Mouse (Mus musculus): Measurements from ENCODE around the gene Fam107b. TPM values are rescaled to one million over a fixed set of nuclear protein-coding genes. Genes with fewer than 3 reads are reported as not detected.
"Not testable (repeated sequence)": the region's sequence is repeated elsewhere in the genome, so short reads cannot be mapped to it uniquely, and the experiment has no call there.

Fam107b gene
- polyA plus RNA-seq, 1 experiment from 2014 or later, result 37.8 TPM

- no peak for DNase-seq (ENCODE audit: low spot score)
- 75% methylated on average over 6 of the region's 6 CpGs for WGBS
- H3K4me3 ChIP-seq, result no peak overlapping the region
Observed at GRCm38 (mm10) chr2:3683751-3684229, 113.5 kb downstream of the Fam107b start.

GRCm38 (mm10) chr2:3690221-3690620, 119.9 kb downstream of the Fam107b start:
- H3K27ac ChIP-seq, result no peak overlapping the region
- no peak overlapping the region for H3K4me3 ChIP-seq
- no peaks in the 10 kb centered on the region for H3K36me3 ChIP-seq
- H3K27me3 ChIP-seq (ENCODE audit: insufficient read depth, poor library complexity, severe bottlenecking), result no peaks in the 10 kb centered on the region; the same call in 1 of the 2 replicates
- 66% methylated on average over 4 of the region's 4 CpGs for WGBS
- H3K4me1 ChIP-seq, result no peaks in the 10 kb centered on the region
- no peaks in the 10 kb centered on the region for H3K9me3 ChIP-seq
- no peak for DNase-seq (ENCODE audit: low spot score)

More at GRCm38 (mm10) chr2:3683751-3684229, 113.5 kb downstream of the Fam107b start:
- H3K9me3 ChIP-seq, result no peaks in the 10 kb centered on the region
- H3K27ac ChIP-seq, result no peak overlapping the region
- H3K4me1 ChIP-seq, result 0 out of 2 replicates have a peak, but pooled peaks cover 4% of the 10 kb centered on the region
- H3K36me3 ChIP-seq, result no peaks in the 10 kb centered on the region
- no peaks in the 10 kb centered on the region; the same call in 1 of the 2 replicates for H3K27me3 ChIP-seq (ENCODE audit: insufficient read depth, poor library complexity, severe bottlenecking)

DNA sequence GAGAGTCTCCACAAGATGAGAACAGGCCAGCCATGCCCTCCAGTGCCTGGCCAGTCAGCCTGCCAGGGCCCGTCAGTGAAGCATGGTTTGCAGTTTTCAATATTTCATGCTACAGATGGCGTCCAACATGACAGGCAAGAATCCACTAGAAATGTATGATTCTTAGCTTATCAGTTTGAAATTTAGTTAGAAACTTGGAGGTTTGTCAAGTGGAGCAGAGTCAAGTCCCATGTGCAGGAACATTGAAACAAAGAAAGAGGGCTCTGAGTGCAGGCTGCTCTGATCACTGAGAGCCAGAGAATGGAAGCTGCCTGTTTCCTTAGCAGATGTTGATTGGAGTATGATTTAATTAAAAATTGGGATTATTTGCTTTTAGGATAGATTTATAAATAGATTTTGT, 122.5 kb downstream of the Fam107b start:
- Histone ChIP-seq H3K4me1 (no peaks in the 10 kb centered on the region), H3K27me3 (ENCODE audit: insufficient read depth, poor library complexity, severe bottlenecking) (no peaks in the 10 kb centered on the region), H3K4me3 (no peak overlapping the region), H3K9me3 (no peaks in the 10 kb centered on the region), H3K36me3 (no peaks in the 10 kb centered on the region), H3K27ac (no peak overlapping the region)
- no peak for DNase-seq (ENCODE audit: low spot score)
- 78% methylated on average over 2 of the region's 2 CpGs for WGBS

DNA sequence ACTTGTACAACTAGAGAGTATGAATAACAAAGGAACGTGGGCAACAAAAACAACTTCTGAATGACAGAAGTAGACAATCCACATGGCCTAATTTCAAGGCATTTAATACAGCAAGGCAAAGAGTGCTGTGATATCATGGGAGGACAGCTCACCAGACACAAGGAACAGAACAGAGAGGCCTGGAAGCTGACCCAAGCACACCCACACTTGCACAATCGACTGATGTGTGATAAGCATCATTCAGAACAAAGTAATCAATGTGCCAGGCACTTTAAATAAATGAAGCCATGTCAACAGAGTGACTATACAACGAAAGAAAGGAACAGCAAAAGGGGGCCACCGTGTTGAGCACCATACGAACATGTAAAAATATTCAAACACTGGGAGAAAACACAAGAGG, 125.6 kb downstream of the Fam107b start:
- H3K27me3 ChIP-seq (ENCODE audit: insufficient read depth, poor library complexity, severe bottlenecking), result no peaks in the 10 kb centered on the region
- H3K9me3 ChIP-seq, result no peaks in the 10 kb centered on the region
- H3K4me3 ChIP-seq, result no peak overlapping the region
- H3K4me1 ChIP-seq, result no peaks in the 10 kb centered on the region
- DNase-seq (ENCODE audit: low spot score), result no peak
- H3K36me3 ChIP-seq, result no peaks in the 10 kb centered on the region
- WGBS, result 69% methylated on average over 5 of the region's 5 CpGs
- H3K27ac ChIP-seq, result no peak overlapping the region

- no peak for DNase-seq (ENCODE audit: low spot score)
- Histone ChIP-seq H3K27me3 (ENCODE audit: insufficient read depth, poor library complexity, severe bottlenecking) (no peaks in the 10 kb centered on the region), H3K27ac (no peak overlapping the region), H3K4me1 (no peaks in the 10 kb centered on the region), H3K9me3 (no peaks in the 10 kb centered on the region), H3K4me3 (no peak overlapping the region), H3K36me3 (no peaks in the 10 kb centered on the region)
- 73% methylated on average over 1 of the region's 1 CpGs for WGBS
Observed at GRCm38 (mm10) chr2:3700368-3700767, 130.1 kb downstream of the Fam107b start.

GRCm38 (mm10) chr2:3702640-3703190, 132.4 kb downstream of the Fam107b start:
- 82% methylated on average over 7 of the region's 7 CpGs for WGBS

GRCm38 (mm10) chr2:3703806-3704205, 133.5 kb downstream of the Fam107b start:
- 74% methylated on average over 2 of the region's 2 CpGs for WGBS
- H3K4me3 ChIP-seq, result no peak overlapping the region
- no peaks in the 10 kb centered on the region for H3K9me3 ChIP-seq
- no peaks in the 10 kb centered on the region for H3K27me3 ChIP-seq (ENCODE audit: insufficient read depth, poor library complexity, severe bottlenecking)
- no peaks in the 10 kb centered on the region for H3K36me3 ChIP-seq
- no peak overlapping the region for H3K27ac ChIP-seq
- DNase-seq (ENCODE audit: low spot score), result no peak
- H3K4me1 ChIP-seq, result no peaks in the 10 kb centered on the region

More at GRCm38 (mm10) chr2:3702640-3703190, 132.4 kb downstream of the Fam107b start:
- Histone ChIP-seq H3K4me1 (no peaks in the 10 kb centered on the region), H3K27ac (no peak overlapping the region), H3K9me3 (no peaks in the 10 kb centered on the region), H3K27me3 (ENCODE audit: insufficient read depth, poor library complexity, severe bottlenecking) (no peaks in the 10 kb centered on the region), H3K36me3 (no peaks in the 10 kb centered on the region), H3K4me3 (no peak overlapping the region)
- DNase-seq (ENCODE audit: low spot score), result no peak

DNA sequence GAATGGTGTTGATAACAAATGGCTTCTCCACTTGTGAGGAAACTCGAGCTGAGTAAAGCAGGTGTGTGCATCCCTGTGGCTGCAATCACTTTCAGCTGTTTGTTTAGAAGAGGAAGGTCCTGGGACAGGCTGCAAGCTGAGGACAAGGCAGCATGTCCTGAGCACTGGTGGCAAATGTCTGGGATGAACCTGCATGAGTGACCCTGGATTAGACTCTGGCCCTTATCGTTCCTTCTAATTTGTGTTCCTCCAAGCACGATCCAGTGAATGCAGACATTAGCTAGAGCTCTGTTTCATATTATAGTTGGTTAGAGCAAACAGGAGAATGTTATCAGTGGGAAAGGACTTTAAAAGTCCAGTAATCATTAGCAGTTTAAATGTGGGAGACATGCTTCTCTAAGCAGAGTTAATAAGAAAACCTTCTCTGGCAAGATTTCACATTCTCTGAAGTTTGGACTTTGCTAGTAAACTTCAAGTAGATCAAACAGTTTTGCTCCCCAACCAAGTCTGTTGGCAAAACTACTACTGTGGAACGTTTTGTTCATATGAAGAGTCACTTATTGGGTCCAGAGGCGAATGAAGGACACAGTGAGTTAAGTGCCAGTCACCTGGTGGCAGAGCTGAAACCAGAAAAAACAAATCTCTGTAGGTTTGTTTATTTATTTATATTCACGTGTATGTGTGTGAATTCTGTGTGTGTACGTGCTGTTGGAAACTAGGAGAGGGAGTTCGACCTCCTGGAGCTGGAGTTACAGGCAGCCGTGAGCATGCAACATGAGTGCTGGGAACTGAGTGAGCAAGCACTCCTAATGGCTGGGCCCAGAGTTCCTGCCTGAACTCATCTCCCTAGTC, 134.2 kb downstream of the Fam107b start:
- Histone ChIP-seq H3K36me3 (no peaks in the 10 kb centered on the region), H3K9me3 (no peaks in the 10 kb centered on the region), H3K4me3 (no peak overlapping the region), H3K27ac (no peak overlapping the region), H3K27me3 (ENCODE audit: insufficient read depth, poor library complexity, severe bottlenecking) (no peaks in the 10 kb centered on the region), H3K4me1 (no peaks in the 10 kb centered on the region)
- no peak for DNase-seq (ENCODE audit: low spot score)
- WGBS, result 65% methylated on average over 9 of the region's 9 CpGs

- not testable (repeated sequence) for H3K36me3 ChIP-seq; H3K4me3 ChIP-seq; H3K4me1 ChIP-seq; H3K9me3 ChIP-seq; H3K27ac ChIP-seq; H3K27me3 ChIP-seq (ENCODE audit: insufficient read depth, poor library complexity, severe bottlenecking); DNase-seq (ENCODE audit: low spot score)
- 59% methylated on average over 3 of the region's 3 CpGs for whole genome bisulfite sequencing
Observed at GRCm38 (mm10) chr2:3705283-3705682, 135.0 kb downstream of the Fam107b start.

- Histone ChIP-seq H3K27me3 (ENCODE audit: insufficient read depth, poor library complexity, severe bottlenecking) (peaks cover 13% of the 10 kb centered on the region; the same call in 1 of the 2 replicates), H3K36me3 (no peaks in the 10 kb centered on the region), H3K4me3 (no peak overlapping the region), H3K27ac (no peak overlapping the region), H3K9me3 (no peaks in the 10 kb centered on the region), H3K4me1 (no peaks in the 10 kb centered on the region)
- no peak for DNase-seq (ENCODE audit: low spot score)
- 82% methylated on average over 1 of the region's 1 CpGs for WGBS
Observed at GRCm38 (mm10) chr2:3707236-3707635, 136.9 kb downstream of the Fam107b start.

GRCm38 (mm10) chr2:3708621-3709020, 138.3 kb downstream of the Fam107b start:
- 83% methylated on average over 4 of the region's 4 CpGs for WGBS
- no peaks in the 10 kb centered on the region for H3K9me3 ChIP-seq
- DNase-seq (ENCODE audit: low spot score), result no peak
- H3K27ac ChIP-seq, result no peak overlapping the region
- peaks cover 13% of the 10 kb centered on the region; the same call in 1 of the 2 replicates for H3K27me3 ChIP-seq (ENCODE audit: insufficient read depth, poor library complexity, severe bottlenecking)
- no peaks in the 10 kb centered on the region for H3K36me3 ChIP-seq
- no peaks in the 10 kb centered on the region for H3K4me1 ChIP-seq
- H3K4me3 ChIP-seq, result no peak overlapping the region

GRCm38 (mm10) chr2:3709882-3710281, 139.6 kb downstream of the Fam107b start:
- Histone ChIP-seq H3K4me3 (no peak overlapping the region), H3K4me1 (no peaks in the 10 kb centered on the region; the same call in 1 of the 2 replicates), H3K9me3 (no peaks in the 10 kb centered on the region), H3K27me3 (ENCODE audit: insufficient read depth, poor library complexity, severe bottlenecking) (peaks cover 13% of the 10 kb centered on the region; the same call in 1 of the 2 replicates), H3K27ac (no peak overlapping the region), H3K36me3 (no peaks in the 10 kb centered on the region)
- 76% methylated on average over 2 of the region's 2 CpGs for WGBS
- no peak for DNase-seq (ENCODE audit: low spot score)

- Histone ChIP-seq H3K9me3 (no peaks in the 10 kb centered on the region), H3K4me3 (no peak overlapping the region), H3K36me3 (no peaks in the 10 kb centered on the region), H3K4me1 (no peaks in the 10 kb centered on the region; the same call in 1 of the 2 replicates), H3K27ac (no peak overlapping the region), H3K27me3 (ENCODE audit: insufficient read depth, poor library complexity, severe bottlenecking) (peaks cover 13% of the 10 kb centered on the region; the same call in 1 of the 2 replicates)
- 79% methylated on average over 3 of the region's 3 CpGs for WGBS
- no peak for DNase-seq (ENCODE audit: low spot score)
Observed at GRCm38 (mm10) chr2:3710521-3710920, 140.2 kb downstream of the Fam107b start.

All from heart, embryonic 10.5 days (tissue).